Mouse (Mus musculus): ENCODE measurements around the gene Mef2a. TPM values are rescaled to one million over a fixed set of nuclear protein-coding genes. Genes with fewer than 3 reads are reported as not detected.

Gene Mef2a
- polyA plus RNA-seq, 1 experiment, result 95.0 TPM

- Histone ChIP-seq H3K4me1 (ENCODE audit: control insufficient read depth, insufficient read depth, low read length) (no peaks in the 10 kb centered on the region), H3K27ac (ENCODE audit: insufficient read depth, low read depth, low read length) (no peak overlapping the region), H3K4me3 (ENCODE audit: insufficient read depth, low read depth, low read length) (no peak overlapping the region)
- no peak for TF ChIP-seq CTCF (IDR thresholded peaks at IDR 0.05; ENCODE audit: insufficient read depth, low read depth, low read length)
- no peak for TF ChIP-seq POLR2A (IDR thresholded peaks at IDR 0.05; ENCODE audit: insufficient read depth, low read depth, low read length)
- WGBS, result 24% methylated on average over 2 of the region's 2 CpGs
Measured at GRCm38 (mm10) chr7:67243121-67243893, 129.4 kb downstream of the Mef2a start.

GRCm38 (mm10) chr7:67241969-67242368 lies 130.7 kb downstream of the Mef2a start:
- Histone ChIP-seq H3K4me3 (ENCODE audit: insufficient read depth, low read depth, low read length) (no peak overlapping the region), H3K4me1 (ENCODE audit: control insufficient read depth, insufficient read depth, low read length) (no peaks in the 10 kb centered on the region), H3K27ac (ENCODE audit: insufficient read depth, low read depth, low read length) (no peak overlapping the region)
- TF ChIP-seq POLR2A (IDR thresholded peaks at IDR 0.05; ENCODE audit: insufficient read depth, low read depth, low read length) (no peak), CTCF (IDR thresholded peaks at IDR 0.05; ENCODE audit: insufficient read depth, low read depth, low read length) (no peak)
- WGBS, result 73% methylated on average over 3 of the region's 3 CpGs

- Histone ChIP-seq H3K27ac (ENCODE audit: insufficient read depth, low read depth, low read length) (no peak overlapping the region), H3K4me1 (ENCODE audit: control insufficient read depth, insufficient read depth, low read length) (no peaks in the 10 kb centered on the region), H3K4me3 (ENCODE audit: insufficient read depth, low read depth, low read length) (no peak overlapping the region)
- WGBS, result 91% methylated on average over 2 of the region's 2 CpGs
- TF ChIP-seq POLR2A (IDR thresholded peaks at IDR 0.05; ENCODE audit: insufficient read depth, low read depth, low read length), result no peak
- no peak for TF ChIP-seq CTCF (IDR thresholded peaks at IDR 0.05; ENCODE audit: insufficient read depth, low read depth, low read length)
Measured at GRCm38 (mm10) chr7:67237752-67238151, 134.9 kb downstream of the Mef2a start.

GRCm38 (mm10) chr7:67236351-67236750 lies 136.3 kb downstream of the Mef2a start:
- TF ChIP-seq POLR2A (IDR thresholded peaks at IDR 0.05; ENCODE audit: insufficient read depth, low read depth, low read length) (no peak), CTCF (IDR thresholded peaks at IDR 0.05; ENCODE audit: insufficient read depth, low read depth, low read length) (no peak)
- Histone ChIP-seq H3K4me3 (ENCODE audit: insufficient read depth, low read depth, low read length) (no peak overlapping the region), H3K27ac (ENCODE audit: insufficient read depth, low read depth, low read length) (no peak overlapping the region), H3K4me1 (ENCODE audit: control insufficient read depth, insufficient read depth, low read length) (no peaks in the 10 kb centered on the region)
- 81% methylated on average over 2 of the region's 2 CpGs for WGBS

- H3K27ac ChIP-seq (ENCODE audit: insufficient read depth, low read depth, low read length), result no peak overlapping the region
- H3K4me1 ChIP-seq (ENCODE audit: control insufficient read depth, insufficient read depth, low read length), result peaks cover 6% of the 10 kb centered on the region
- no peak overlapping the region for H3K4me3 ChIP-seq (ENCODE audit: insufficient read depth, low read depth, low read length)
- 58% methylated on average over 8 of the region's 8 CpGs for WGBS
- no peak for TF ChIP-seq CTCF (IDR thresholded peaks at IDR 0.05; ENCODE audit: insufficient read depth, low read depth, low read length)
- no peak for TF ChIP-seq POLR2A (IDR thresholded peaks at IDR 0.05; ENCODE audit: insufficient read depth, low read depth, low read length)
Measured at GRCm38 (mm10) chr7:67234797-67235196, 137.9 kb downstream of the Mef2a start.

GRCm38 (mm10) chr7:67232504-67232903 lies 140.2 kb downstream of the Mef2a start:
- Histone ChIP-seq H3K4me3 (ENCODE audit: insufficient read depth, low read depth, low read length) (no peak overlapping the region), H3K27ac (ENCODE audit: insufficient read depth, low read depth, low read length) (no peak overlapping the region), H3K4me1 (ENCODE audit: control insufficient read depth, insufficient read depth, low read length) (peaks cover 10% of the 10 kb centered on the region)
- 92% methylated on average over 14 of the region's 14 CpGs for WGBS
- TF ChIP-seq CTCF (IDR thresholded peaks at IDR 0.05; ENCODE audit: insufficient read depth, low read depth, low read length) (no peak), POLR2A (IDR thresholded peaks at IDR 0.05; ENCODE audit: insufficient read depth, low read depth, low read length) (no peak)

GRCm38 (mm10) chr7:67230640-67231140 lies 142.0 kb downstream of the Mef2a start:
- no peak for TF ChIP-seq POLR2A (IDR thresholded peaks at IDR 0.05; ENCODE audit: insufficient read depth, low read depth, low read length)
- TF ChIP-seq CTCF (IDR thresholded peaks at IDR 0.05; ENCODE audit: insufficient read depth, low read depth, low read length), result no peak
- WGBS, result 51% methylated on average over 3 of the region's 3 CpGs
- Histone ChIP-seq H3K4me1 (ENCODE audit: control insufficient read depth, insufficient read depth, low read length) (peaks cover 10% of the 10 kb centered on the region), H3K4me3 (ENCODE audit: insufficient read depth, low read depth, low read length) (no peak overlapping the region), H3K27ac (ENCODE audit: insufficient read depth, low read depth, low read length) (no peak overlapping the region)

- Histone ChIP-seq H3K4me3 (ENCODE audit: insufficient read depth, low read depth, low read length) (no peak overlapping the region), H3K27ac (ENCODE audit: insufficient read depth, low read depth, low read length) (0 out of 2 replicates have a peak overlapping the region, but pooled peaks have one; percentile 6), H3K4me1 (ENCODE audit: control insufficient read depth, insufficient read depth, low read length) (peaks cover 10% of the 10 kb centered on the region)
- TF ChIP-seq POLR2A (IDR thresholded peaks at IDR 0.05; ENCODE audit: insufficient read depth, low read depth, low read length) (no peak), CTCF (IDR thresholded peaks at IDR 0.05; ENCODE audit: insufficient read depth, low read depth, low read length) (no peak)
- WGBS, result 30% methylated on average over 3 of the region's 3 CpGs
Measured at GRCm38 (mm10) chr7:67230221-67230620, 142.4 kb downstream of the Mef2a start.

GRCm38 (mm10) chr7:67229701-67230100 lies 143.0 kb downstream of the Mef2a start:
- no peak overlapping the region for H3K27ac ChIP-seq (ENCODE audit: insufficient read depth, low read depth, low read length)
- TF ChIP-seq POLR2A (IDR thresholded peaks at IDR 0.05; ENCODE audit: insufficient read depth, low read depth, low read length), result no peak
- no peak for TF ChIP-seq CTCF (IDR thresholded peaks at IDR 0.05; ENCODE audit: insufficient read depth, low read depth, low read length)
- H3K4me3 ChIP-seq (ENCODE audit: insufficient read depth, low read depth, low read length), result no peak overlapping the region
- WGBS, result 64% methylated on average over 3 of the region's 3 CpGs
- H3K4me1 ChIP-seq (ENCODE audit: control insufficient read depth, insufficient read depth, low read length), result peaks cover 10% of the 10 kb centered on the region
